Mouse (Mus musculus) midbrain, embryonic 12.5 days (tissue): ENCODE measurements around the gene Cracr2a. TPM values are rescaled to one million over a fixed set of nuclear protein-coding genes. Genes with fewer than 3 reads are reported as not detected.
A peak's percentile ranks its signal among the peaks of the same experiment; 100 is the strongest.

Experiments used
- ATAC-seq: fragments of 200-750 bp; cut with Nextera tagmentation; 2 replicates; pipeline ENCODE4 v1.8.0; 2017; ENCODE audit warnings: low read depth, moderate TSS enrichment, moderate library complexity; ENCODE audit not compliant: low FRiP score
- H3K27ac ChIP-seq: fragments of 300-500 bp; sonication (generic); replicated peaks from 2 replicates; pipeline ENCODE4 v1.5.1; 2016; ENCODE audit warnings: mild to moderate bottlenecking
- H3K27me3 ChIP-seq: fragments of 300-500 bp; sonication (generic); 2 replicates; pipeline ENCODE4 v1.6.1; 2016; ENCODE audit warnings: mild to moderate bottlenecking
- H3K36me3 ChIP-seq: fragments of 300-500 bp; sonication (generic); 2 replicates; pipeline ENCODE4 v1.6.1; 2016
- H3K4me1 ChIP-seq: fragments of 300-500 bp; sonication (generic); 2 replicates; pipeline ENCODE4 v1.6.1; 2016
- H3K4me2 ChIP-seq: fragments of 300-500 bp; sonication (generic); replicated peaks from 2 replicates; pipeline ENCODE4 v1.6.1; 2016; ENCODE audit warnings: mild to moderate bottlenecking, moderate library complexity
- H3K4me3 ChIP-seq: fragments of 300-500 bp; sonication (generic); 2 replicates; pipeline ENCODE4 v1.5.1; 2016; ENCODE audit warnings: mild to moderate bottlenecking
- H3K9ac ChIP-seq: fragments of 300-500 bp; sonication (generic); replicated peaks from 2 replicates; pipeline ENCODE4 v1.6.1; 2016; ENCODE audit warnings: mild to moderate bottlenecking, moderate library complexity
- H3K9me3 ChIP-seq: fragments of 300-500 bp; sonication (generic); 2 replicates; pipeline ENCODE4 v1.6.1; 2016; ENCODE audit warnings: mild to moderate bottlenecking
- WGBS: fragments of 180-500 bp; shearing (Covaris S2); methylation state at CpG from one replicate; pipeline ENCODE4 v1.1.7; 2016; 5-methylcytosine and 5-hydroxymethylcytosine counted together
- polyA plus RNA-seq: library from polyadenylated mRNA; unstranded; fragments of >200 nt; fragmentation: Nextera tagmentation; extraction: Ambion mirVana; gene quantifications from 2 replicates; pipeline ENCODE4 v1.2.1, GENCODE M21; 2016

Cracr2a gene
- polyA plus RNA-seq, 1 experiment from 2014 or later = 1.1 TPM

DNA sequence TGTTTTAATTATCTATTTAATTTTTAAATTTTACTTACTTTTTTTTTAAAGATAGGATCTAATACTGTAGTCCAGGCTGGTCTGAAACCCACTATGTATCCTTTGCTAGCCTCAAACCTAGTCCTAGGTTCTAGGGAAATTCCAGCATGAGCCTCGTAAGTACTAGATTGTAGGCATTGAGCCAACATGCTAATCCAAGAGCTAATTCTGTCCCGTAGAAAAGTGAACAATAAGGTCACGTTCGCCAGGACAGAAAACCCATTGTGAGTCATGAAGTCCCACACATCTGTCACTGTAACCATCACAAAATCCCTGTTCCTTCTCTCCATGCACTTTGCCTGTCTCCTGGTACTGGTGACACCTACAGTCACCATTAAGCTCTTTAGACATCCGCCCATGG is 154.3 kb downstream of the Cracr2a start:
- Histone ChIP-seq H3K4me1 (peaks cover 23% of the 10 kb centered on the region), H3K27me3 (peaks cover 12% of the 10 kb centered on the region), H3K9me3 (no peaks in the 10 kb centered on the region), H3K4me3 (no peak overlapping the region), H3K36me3 (0 out of 2 replicates have a peak, but pooled peaks cover 5% of the 10 kb centered on the region), H3K4me2 (no peak overlapping the region), H3K27ac (no peak overlapping the region), H3K9ac (no peak overlapping the region)
- WGBS = 65% methylated on average over 5 of the region's 5 CpGs
- ATAC-seq = no peak

DNA sequence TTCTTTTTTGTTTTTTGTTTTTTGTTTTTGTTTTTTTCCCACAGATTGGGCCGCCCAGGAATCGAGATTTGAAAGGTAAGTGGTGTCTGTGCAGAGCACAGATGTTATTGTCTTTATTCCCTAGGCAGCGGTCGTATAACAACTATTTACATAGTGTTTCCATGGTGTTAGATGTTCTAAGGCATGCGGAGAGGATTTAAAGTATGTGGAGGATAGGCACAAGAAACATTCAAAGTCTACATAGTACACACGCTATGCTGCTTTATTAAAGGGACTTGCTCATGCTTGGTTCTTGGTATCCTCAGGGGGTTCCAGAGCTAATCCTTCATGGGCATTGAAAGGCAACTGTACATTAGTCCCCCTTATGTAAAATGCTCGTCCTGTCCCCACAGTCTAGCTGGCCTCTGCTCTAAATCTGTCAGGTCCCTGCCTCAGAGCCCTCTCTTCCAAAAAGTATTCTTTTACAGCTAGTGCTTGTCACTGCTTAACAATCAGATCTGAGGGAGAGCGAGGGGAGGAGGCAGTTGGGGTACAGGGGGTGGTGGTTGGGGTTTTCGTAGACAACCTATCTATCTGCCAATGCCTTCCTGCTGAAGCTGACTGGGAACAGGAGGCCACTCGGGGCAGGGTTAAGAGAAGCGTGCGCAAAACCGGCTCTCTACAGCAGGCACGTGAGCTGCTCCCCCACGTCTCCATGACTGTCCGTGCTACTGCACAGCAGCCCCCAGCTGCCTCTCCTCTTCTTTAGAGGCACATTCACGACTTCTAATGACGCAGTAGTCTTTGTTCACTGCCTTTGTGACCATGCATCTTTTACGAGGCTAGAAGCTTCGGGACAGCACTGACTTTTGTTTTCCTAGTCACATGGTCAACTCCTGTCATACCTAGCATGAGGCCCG is 156.3 kb downstream of the Cracr2a start:
- Histone ChIP-seq H3K4me2 (peak overlapping the region; percentile 36), H3K36me3 (0 out of 2 replicates have a peak, but pooled peaks cover 2% of the 10 kb centered on the region), H3K9me3 (no peaks in the 10 kb centered on the region), H3K9ac (no peak overlapping the region), H3K27ac (peak overlapping the region; percentile 84), H3K4me3 (no peak overlapping the region), H3K4me1 (peaks cover 23% of the 10 kb centered on the region), H3K27me3 (no peaks in the 10 kb centered on the region; the same call in 1 of the 2 replicates)
- peak; percentile 81 for ATAC-seq
- 18% methylated on average over 21 of the region's 21 CpGs for WGBS

DNA sequence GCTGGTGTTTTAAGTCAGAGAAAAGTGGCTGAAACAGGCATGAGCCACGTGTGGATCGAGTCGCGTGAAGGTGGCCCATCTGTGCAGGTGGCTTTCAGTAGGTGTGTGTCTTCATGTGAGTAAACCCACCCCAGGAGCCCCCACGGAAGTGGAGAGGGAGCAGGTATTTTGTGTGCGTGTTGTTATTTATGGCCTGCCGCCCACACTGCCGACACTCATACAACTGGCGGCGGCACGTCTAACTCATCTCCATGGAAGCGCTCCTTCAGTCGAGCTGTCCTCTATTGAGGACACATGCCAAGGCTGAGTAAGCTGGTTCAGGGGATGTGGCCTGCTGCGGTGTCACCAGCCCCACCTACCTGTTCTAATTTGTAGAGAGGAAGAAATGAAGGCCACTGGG is 158.7 kb downstream of the Cracr2a start:
- no peak overlapping the region for H3K9ac ChIP-seq
- no peaks in the 10 kb centered on the region for H3K9me3 ChIP-seq
- WGBS = 84% methylated on average over 14 of the region's 14 CpGs
- H3K36me3 ChIP-seq = no peaks in the 10 kb centered on the region
- ATAC-seq = no peak
- H3K4me3 ChIP-seq = no peak overlapping the region
- H3K4me1 ChIP-seq = peaks cover 35% of the 10 kb centered on the region
- H3K27me3 ChIP-seq = no peaks in the 10 kb centered on the region; the same call in 1 of the 2 replicates
- H3K27ac ChIP-seq = no peak overlapping the region; the same call in 1 of the 2 replicates
- no peak overlapping the region for H3K4me2 ChIP-seq

DNA sequence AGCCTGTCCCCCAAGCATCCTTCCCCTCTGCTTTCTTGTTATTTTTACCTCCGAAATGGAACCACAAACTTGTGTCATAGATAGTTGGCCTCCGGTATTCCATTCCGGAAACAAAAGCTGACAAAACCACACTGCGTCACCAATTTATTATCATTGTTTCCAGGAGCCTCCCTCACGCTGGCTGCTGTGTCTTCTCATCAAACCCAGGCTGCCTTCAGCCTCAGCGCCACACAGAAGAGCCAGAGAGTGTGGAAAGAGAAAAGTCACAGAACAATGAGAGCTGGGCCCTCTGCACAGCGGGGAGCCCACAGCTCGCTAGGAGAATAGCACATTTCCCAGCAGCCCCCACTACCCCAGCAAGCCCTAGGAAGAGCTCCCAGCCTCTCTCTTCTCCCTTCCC is 162.0 kb downstream of the Cracr2a start:
- H3K27ac ChIP-seq = no peak overlapping the region; the same call in 1 of the 2 replicates
- H3K4me1 ChIP-seq = peaks cover 17% of the 10 kb centered on the region
- no peak overlapping the region for H3K4me3 ChIP-seq
- no peak overlapping the region for H3K9ac ChIP-seq
- 0 out of 2 replicates have a peak, but pooled peaks have one; percentile 42 for ATAC-seq
- H3K27me3 ChIP-seq = no peaks in the 10 kb centered on the region; the same call in 1 of the 2 replicates
- no peaks in the 10 kb centered on the region; the same call in 1 of the 2 replicates for H3K36me3 ChIP-seq
- H3K9me3 ChIP-seq = no peaks in the 10 kb centered on the region
- 30% methylated on average over 8 of the region's 8 CpGs for WGBS
- H3K4me2 ChIP-seq = peak overlapping the region; percentile 7; the same call in 1 of the 2 replicates

Other genes with a start within 250 kb of the Cracr2a start
- 71.8 and 72.0 TPM in 2 replicates for gene Parp11, start 114.5 kb upstream of the Cracr2a start, polyA plus RNA-seq
- gene Prmt8, start 208.1 kb downstream of the Cracr2a start, polyA plus RNA-seq = 31.3 and 32.5 TPM in 2 replicates